Mouse (Mus musculus) CH12.LX (cell line): ENCODE results near the gene 2810408A11Rik. TPM values are rescaled to one million over a fixed set of nuclear protein-coding genes. Genes with fewer than 3 reads are reported as not detected.

ENCODE experiments used
- DNase-seq: peaks from one replicate; pipeline ENCODE4 v3.0.0-alpha.2; 2013; ENCODE audit errors: extremely low read depth
- H3K27ac ChIP-seq: 2 replicates; pipeline ENCODE4 v1.5.1; 2012; ENCODE audit warnings: low read depth, mild to moderate bottlenecking, control low read depth, moderate library complexity; ENCODE audit not compliant: insufficient read depth
- H3K27me3 ChIP-seq: replicated peaks from 2 replicates; pipeline ENCODE3; 2012; ENCODE audit warnings: inconsistent platforms
- H3K36me3 ChIP-seq, 2 experiments: replicated peaks in 1 of 2; 2 replicates each; pipeline versions ENCODE3 to v1.6.1; 2012; ENCODE audit warnings: inconsistent platforms in 1 of 2, low read length in 1 of 2, mild to moderate bottlenecking in 1 of 2, mixed read lengths in 1 of 2, moderate library complexity in 1 of 2; ENCODE audit not compliant: control insufficient read depth in 1 of 2, insufficient read depth in 1 of 2
- H3K4me1 ChIP-seq, 2 experiments: 2 replicates each; pipeline ENCODE4 v1.6.1; 2012; ENCODE audit warnings: inconsistent platforms in 1 of 2, moderate library complexity in 1 of 2; ENCODE audit not compliant: insufficient read depth in 2 of 2, control insufficient read depth in 1 of 2
- H3K4me2 ChIP-seq: 2 replicates; pipeline ENCODE4 v1.6.1; 2012; ENCODE audit warnings: low read depth, mild to moderate bottlenecking, control low read depth; ENCODE audit not compliant: poor library complexity, insufficient read depth, severe bottlenecking
- H3K4me3 ChIP-seq, 3 experiments: fragments of 150-350 bp in 1 of 3; sonication (generic) in 1 of 3; replicated peaks in 1 of 3; 2 replicates each; pipeline versions ENCODE3 to v1.5.1; 2011 to 2012; ENCODE audit warnings: low read depth in 2 of 3, low read length in 2 of 3, mild to moderate bottlenecking in 2 of 3, moderate library complexity in 2 of 3, control low read depth in 1 of 3, improper control_type of control experiment in 1 of 3, inconsistent platforms in 1 of 3, mixed read lengths in 1 of 3; ENCODE audit not compliant: poor library complexity in 1 of 3
- H3K79me2 ChIP-seq: replicated peaks from 2 replicates; pipeline ENCODE4 v1.6.1; 2012; ENCODE audit warnings: mild to moderate bottlenecking, moderate library complexity; ENCODE audit not compliant: control insufficient read depth, poor library complexity, insufficient read depth, severe bottlenecking; ENCODE audit errors: extremely low read depth
- H3K9ac ChIP-seq: 2 replicates; pipeline ENCODE4 v1.6.1; 2012; ENCODE audit warnings: low read depth, mild to moderate bottlenecking, control low read depth, moderate library complexity; ENCODE audit not compliant: insufficient read depth
- H3K9me3 ChIP-seq: replicated peaks from 2 replicates; pipeline ENCODE3; 2012; ENCODE audit warnings: low read length, inconsistent platforms, mixed read lengths
- CTCF ChIP-seq, 2 experiments: IDR thresholded peaks in 1 of 2; conservative IDR thresholded peaks in 1 of 2; 2 replicates each; pipeline ENCODE4 v1.5.1; 2011 to 2012; ENCODE audit warnings: low read depth in 2 of 2, low read length in 2 of 2, improper control_type of control experiment in 1 of 2, inconsistent platforms in 1 of 2, mild to moderate bottlenecking in 1 of 2, moderate library complexity in 1 of 2
- E2F4 ChIP-seq: IDR thresholded peaks from 2 replicates; pipeline ENCODE4 v1.6.1; 2011; ENCODE audit warnings: low read depth, low read length, improper control_type of control experiment; ENCODE audit not compliant: insufficient replicate concordance
- ELF1 ChIP-seq: IDR thresholded peaks from 2 replicates; pipeline ENCODE4 v1.6.1; 2014; ENCODE audit warnings: low read depth, mild to moderate bottlenecking, inconsistent platforms, low read length, improper control_type of control experiment
- ETS1 ChIP-seq: conservative IDR thresholded peaks from 2 replicates; pipeline ENCODE4 v1.6.1; 2012; ENCODE audit warnings: low read depth, mild to moderate bottlenecking, inconsistent platforms, low read length, improper control_type of control experiment, moderate library complexity
- GABPA ChIP-seq: IDR thresholded peaks from 2 replicates; pipeline ENCODE4 v1.6.1; 2012; ENCODE audit warnings: low read depth, low read length, improper control_type of control experiment, inconsistent platforms; ENCODE audit not compliant: insufficient replicate concordance
- IRF4 ChIP-seq: IDR thresholded peaks from 2 replicates; pipeline ENCODE4 v1.6.1; 2014; ENCODE audit warnings: low read depth, mild to moderate bottlenecking, inconsistent platforms, low read length, improper control_type of control experiment
- JUN ChIP-seq: IDR thresholded peaks from 2 replicates; pipeline ENCODE4 v1.6.1; 2011; ENCODE audit warnings: low read depth, mild to moderate bottlenecking, low read length, improper control_type of control experiment, moderate library complexity; ENCODE audit not compliant: insufficient read depth
- JUND ChIP-seq: conservative IDR thresholded peaks from 2 replicates; pipeline ENCODE4 v1.6.1; 2011; ENCODE audit warnings: low read depth, low read length, improper control_type of control experiment
- KAT2A ChIP-seq: IDR thresholded peaks from 2 replicates; pipeline ENCODE4 v1.6.1; 2012; ENCODE audit warnings: low read length, improper control_type of control experiment, inconsistent platforms; ENCODE audit not compliant: insufficient replicate concordance
- MAX ChIP-seq: IDR thresholded peaks from 2 replicates; pipeline ENCODE4 v1.6.1; 2011; ENCODE audit warnings: low read length, improper control_type of control experiment
- MAZ ChIP-seq: IDR thresholded peaks from 2 replicates; pipeline ENCODE4 v1.6.1; 2012; ENCODE audit warnings: low read depth, mild to moderate bottlenecking, inconsistent platforms, low read length, improper control_type of control experiment, moderate library complexity
- MEF2A ChIP-seq: IDR thresholded peaks from 2 replicates; pipeline ENCODE4 v1.6.1; 2014; ENCODE audit warnings: low read depth, mild to moderate bottlenecking, inconsistent platforms, low read length, improper control_type of control experiment, borderline replicate concordance
- MXI1 ChIP-seq: IDR thresholded peaks from 2 replicates; pipeline ENCODE4 v1.6.1; 2011; ENCODE audit warnings: mild to moderate bottlenecking, low read depth, low read length, improper control_type of control experiment
- MYC ChIP-seq: IDR thresholded peaks from 2 replicates; pipeline ENCODE4 v1.6.1; 2011; ENCODE audit warnings: low read depth, mild to moderate bottlenecking, improper control_type of control experiment, low read length
- NRF1 ChIP-seq: IDR thresholded peaks from 2 replicates; pipeline ENCODE4 v1.6.1; 2014; ENCODE audit warnings: low read depth, mild to moderate bottlenecking, inconsistent platforms, low read length, improper control_type of control experiment, moderate library complexity
- POLR2A ChIP-seq: IDR thresholded peaks from 2 replicates; pipeline ENCODE4 v1.6.1; 2011; ENCODE audit warnings: low read depth, mild to moderate bottlenecking, improper control_type of control experiment, low read length
- RAD21 ChIP-seq: IDR thresholded peaks from 2 replicates; pipeline ENCODE4 v1.6.1; 2011; ENCODE audit warnings: low read depth, mild to moderate bottlenecking, low read length, improper control_type of control experiment, moderate library complexity
- SIN3A ChIP-seq: IDR thresholded peaks from 2 replicates; pipeline ENCODE4 v1.6.1; 2012; ENCODE audit warnings: low read length, improper control_type of control experiment, inconsistent platforms
- SMC3 ChIP-seq: IDR thresholded peaks from 2 replicates; pipeline ENCODE4 v1.6.1; 2011; ENCODE audit warnings: low read depth, low read length, improper control_type of control experiment
- TBP ChIP-seq: conservative IDR thresholded peaks from 2 replicates; pipeline ENCODE4 v1.6.1; 2011; ENCODE audit warnings: low read depth, low read length, improper control_type of control experiment
- TCF12 ChIP-seq: IDR thresholded peaks from 2 replicates; pipeline ENCODE4 v1.6.1; 2014; ENCODE audit warnings: low read depth, mild to moderate bottlenecking, inconsistent platforms, low read length, improper control_type of control experiment
- USF2 ChIP-seq: conservative IDR thresholded peaks from 2 replicates; pipeline ENCODE4 v1.6.1; 2011; ENCODE audit warnings: low read depth, low read length, improper control_type of control experiment
- ZC3H11A ChIP-seq: IDR thresholded peaks from 2 replicates; pipeline ENCODE4 v1.6.1; 2012; ENCODE audit warnings: low read depth, mild to moderate bottlenecking, inconsistent platforms, low read length, improper control_type of control experiment
- ZMIZ1 ChIP-seq: IDR thresholded peaks from 2 replicates; pipeline ENCODE4 v1.6.1; 2012; ENCODE audit warnings: low read depth, mild to moderate bottlenecking, inconsistent platforms, low read length, improper control_type of control experiment
- ZNF384 ChIP-seq: IDR thresholded peaks from 2 replicates; pipeline ENCODE4 v1.6.1; 2012; ENCODE audit warnings: low read depth, low read length, improper control_type of control experiment, inconsistent platforms
- dilution Hi-C: fragments of 300-500 bp; cut with MboI; formaldehyde crosslinking; loops from 2 replicates; pipeline ENCODE4 v1.14.3; 2020; ENCODE audit warnings: low sequenced_read_pairs; ENCODE audit not compliant: extremely low pct_unique_long_range_greater_than_20kb, extremely low pct_ligation_motif_present
- in situ Hi-C: fragments of 300-500 bp; cut with MboI; formaldehyde crosslinking; loops from 3 replicates; pipeline ENCODE4 v1.14.3; 2019; ENCODE audit warnings: low sequenced_read_pairs, low pct_ligation_motif_present, low pct_unique_long_range_greater_than_20kb, mixed read lengths
- polyA plus RNA-seq: library from polyadenylated mRNA; unstranded; fragments of >175 nt; gene quantifications from 2 replicates; pipeline ENCODE4 v1.2.1, GENCODE M21; 2012; ENCODE audit warnings: low read depth; ENCODE audit not compliant: insufficient read length
- total RNA-seq, 2 experiments: library from RNA; depleted of rRNA; stranded (reverse); fragments of 300-350 nt in 1 of 2; fragments of >200 nt in 1 of 2; gene quantifications; 2 replicates each; pipeline ENCODE4 v1.2.3; 2012 to 2014

The 2810408A11Rik gene
- total and polyA plus RNA-seq, 3 experiments, result 0.33 to 0.86 (median 0.59) TPM

DNA sequence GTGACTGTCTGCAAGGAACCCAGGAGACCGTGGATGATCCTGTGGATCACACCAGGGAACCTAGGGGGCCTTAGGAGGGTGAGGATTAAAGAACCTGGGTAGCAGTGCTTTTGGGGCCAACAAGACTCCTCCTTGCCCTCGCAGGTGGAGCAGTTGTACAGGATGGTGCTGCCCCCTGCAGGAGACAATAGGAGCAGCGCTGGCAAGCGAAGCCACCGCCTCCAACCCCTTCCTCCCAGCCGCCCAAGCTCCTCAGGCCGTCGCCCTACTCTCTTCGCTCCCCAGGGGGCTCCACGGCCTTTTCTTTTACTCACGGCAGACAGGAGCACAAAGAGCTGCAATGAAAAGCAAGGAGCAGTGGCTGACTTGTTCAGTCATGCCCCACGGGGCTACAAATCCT lies 23.9 kb downstream of the 2810408A11Rik start (continued):
- TF ChIP-seq ZC3H11A, result peak; percentile 78
- TF ChIP-seq CTCF (conservative IDR thresholded peaks at IDR 0.05 in 1 of 2, IDR thresholded peaks at IDR 0.05 in 1 of 2; ENCODE audit: low read depth in 2 of 2, low read length in 2 of 2), result peak; percentile 84 to 99
- peak; percentile 79 for TF ChIP-seq MAZ
- TF ChIP-seq TCF12, result peak; percentile 71; the same call in 1 of the 2 replicates
- no peak for TF ChIP-seq USF2
- no peak for TF ChIP-seq POLR2A
- peak; percentile 47; the same call in 1 of the 2 replicates for TF ChIP-seq NRF1
- TF ChIP-seq ELF1, result 0 out of 2 replicates have a peak, but pooled peaks have one; percentile 51

DNA sequence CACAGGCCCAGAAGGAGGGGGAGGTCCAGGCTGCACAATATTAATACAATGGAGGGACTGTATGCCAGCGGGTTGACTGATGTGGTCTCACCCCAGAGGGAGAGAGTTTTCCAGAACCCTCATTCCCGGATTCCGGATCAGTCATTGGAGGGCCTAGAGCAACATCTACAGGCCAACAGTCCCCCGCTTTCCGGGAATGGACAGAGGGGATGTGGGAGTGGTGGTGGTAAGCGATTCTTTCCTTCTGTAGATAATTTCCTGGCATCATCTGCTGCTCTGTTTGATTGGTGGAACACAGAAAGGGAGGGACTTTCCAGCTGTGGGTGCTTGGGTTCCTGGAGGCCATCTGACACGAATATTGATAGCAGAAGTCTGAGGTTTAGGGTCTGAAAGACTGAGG lies 24.6 kb downstream of the 2810408A11Rik start:
- DNase-seq, result peak; percentile 81
- Histone ChIP-seq H3K27me3 (no peaks in the 10 kb centered on the region), H3K36me3 (peaks cover 0 to 14% of the 10 kb centered on the region in 2 experiments), H3K9ac (peak overlapping the region; percentile 8), H3K4me3 (peak overlapping the region in 2 of 3 experiments; percentile 15 to 25), H3K79me2 (no peaks in the 10 kb centered on the region), H3K4me2 (peak overlapping the region; percentile 41), H3K4me1 (peaks cover 22 to 76% of the 10 kb centered on the region in 2 experiments), H3K27ac (peak overlapping the region; percentile 23; the same call in 1 of the 2 replicates), H3K9me3 (no peaks in the 10 kb centered on the region)
- in situ Hi-C loops, result loop anchor here (5.0 kb wide), 2 partner anchors 74 to 194 kb away; partner anchors contain the start of genes Fgf11 and Senp3
- no peak for TF ChIP-seq MAZ
- TF ChIP-seq ETS1, result no peak; the same call in 1 of the 2 replicates
- TF ChIP-seq IRF4, result peak; percentile 39; the same call in 1 of the 2 replicates
- no peak for TF ChIP-seq CTCF (conservative IDR thresholded peaks at IDR 0.05 in 1 of 2, IDR thresholded peaks at IDR 0.05 in 1 of 2; ENCODE audit: low read depth in 2 of 2, low read length in 2 of 2)
- no peak for TF ChIP-seq ZMIZ1
- no peak for TF ChIP-seq SMC3
- no peak for TF ChIP-seq KAT2A
- no peak for TF ChIP-seq NRF1
- no peak for TF ChIP-seq ELF1
- peak; percentile 35; the same call in 1 of the 2 replicates for TF ChIP-seq TCF12
- dilution Hi-C loops, result no loop called here

DNA sequence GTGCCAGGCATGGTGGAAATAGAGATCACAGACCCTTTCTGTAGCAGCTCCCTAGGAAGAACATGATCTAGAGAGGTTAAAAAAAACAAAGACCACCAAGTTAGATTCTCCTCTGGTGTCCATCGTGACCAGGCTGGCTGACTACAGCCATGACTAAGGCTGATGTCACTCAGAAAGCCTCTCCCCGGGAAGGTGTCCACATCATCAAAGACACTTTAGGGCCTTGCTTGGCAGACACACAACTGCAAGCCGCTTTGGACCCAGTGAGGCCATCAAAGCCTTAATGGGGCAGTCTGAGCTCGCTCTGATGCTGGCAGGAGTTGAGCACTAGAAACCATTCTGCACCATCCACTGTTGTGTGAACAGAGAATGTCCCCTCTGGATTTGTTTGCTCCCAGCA lies 28.3 kb downstream of the 2810408A11Rik start:
- Histone ChIP-seq H3K4me2 (no peak overlapping the region), H3K27me3 (peaks cover 6% of the 10 kb centered on the region), H3K79me2 (no peaks in the 10 kb centered on the region), H3K9ac (no peak overlapping the region), H3K4me3 (no peak overlapping the region), H3K27ac (no peak overlapping the region), H3K4me1 (peaks cover 4 to 51% of the 10 kb centered on the region in 2 experiments), H3K36me3 (no peaks in the 10 kb centered on the region), H3K9me3 (no peaks in the 10 kb centered on the region)
- dilution Hi-C loops (no loop called here), in situ Hi-C loops (no loop called here)
- DNase-seq, result no peak
- TF ChIP-seq MEF2A, result no peak
- no peak for TF ChIP-seq ELF1
- TF ChIP-seq MAZ, result no peak
- no peak for TF ChIP-seq MYC
- TF ChIP-seq RAD21, result no peak
- no peak for TF ChIP-seq ZC3H11A
- no peak for TF ChIP-seq ZNF384
- no peak for TF ChIP-seq SIN3A
- no peak for TF ChIP-seq KAT2A
- TF ChIP-seq ZMIZ1, result no peak
- TF ChIP-seq MAX, result no peak
- no peak for TF ChIP-seq POLR2A
- TF ChIP-seq E2F4, result no peak
- TF ChIP-seq GABPA, result no peak
- TF ChIP-seq TBP, result no peak
- no peak for TF ChIP-seq JUND
- no peak for TF ChIP-seq MXI1
- TF ChIP-seq CTCF (conservative IDR thresholded peaks at IDR 0.05 in 1 of 2, IDR thresholded peaks at IDR 0.05 in 1 of 2; ENCODE audit: low read depth in 2 of 2, low read length in 2 of 2), result no peak
- no peak for TF ChIP-seq JUN
